Mouse (Mus musculus) gastrocnemius, adult 8-10 months (tissue): ENCODE results near the gene Gm13769. TPM values are rescaled to one million over a fixed set of nuclear protein-coding genes. Genes with fewer than 3 reads are reported as not detected.
"Not testable (repeated sequence)": the region's sequence is repeated elsewhere in the genome, so short reads cannot be mapped to it uniquely, and the experiment has no call there.

Experiments
- DNase-seq, 2 experiments: peaks; one replicate each; pipeline ENCODE4 v3.0.0; 2022; ENCODE audit warnings: low spot score in 2 of 2
- total RNA-seq, 4 experiments: library from RNA; stranded (reverse); gene quantifications; 2 replicates each; pipeline ENCODE4 v1.2.4; 2022

Gm13769 gene
- not detected for total RNA-seq

- not testable (repeated sequence) for DNase-seq
Measured at GRCm38 (mm10) chr2:90321900-90322299, at the start of gene Gm13769. Gm13769 (plus strand) TSS chr2:90322200.

GRCm38 (mm10) chr2:90292741-90293140 lies 29.3 kb upstream of the Gm13769 start, which contains the start of gene Olfr1272:
Olfr1272 (minus strand) TSS chr2:90292841.
- no peak for DNase-seq

GRCm38 (mm10) chr2:90346694-90347093 lies 24.7 kb downstream of the Gm13769 start:
- not testable (repeated sequence) for DNase-seq

- not testable (repeated sequence) for DNase-seq
Measured at GRCm38 (mm10) chr2:90351047-90351446, 29.0 kb downstream of the Gm13769 start.

GRCm38 (mm10) chr2:90351540-90351939 lies 29.5 kb downstream of the Gm13769 start:
- DNase-seq = not testable (repeated sequence)

- DNase-seq = not testable (repeated sequence)
Measured at GRCm38 (mm10) chr2:90359229-90359628, 37.2 kb downstream of the Gm13769 start.

- DNase-seq = not testable (repeated sequence)
Measured at GRCm38 (mm10) chr2:90360199-90360598, 38.2 kb downstream of the Gm13769 start.

Other genes with a start within 250 kb of the Gm13769 start
- gene Olfr1269, start 200.8 kb upstream of the Gm13769 start, total RNA-seq = not detected
- gene Olfr32, start 179.9 kb upstream of the Gm13769 start, total RNA-seq = not detected
- not detected for gene Olfr1270, start 169.1 kb upstream of the Gm13769 start, total RNA-seq
- not detected for gene Olfr1506, start 97.7 kb upstream of the Gm13769 start, total RNA-seq
- gene Olfr142, start 64.6 kb upstream of the Gm13769 start, total RNA-seq = not detected
- gene Olfr1271, start 51.2 kb upstream of the Gm13769 start, total RNA-seq = not detected
- gene Olfr1272, start 29.4 kb upstream of the Gm13769 start, total RNA-seq = not detected
- gene Olfr1274-ps, start 76.5 kb downstream of the Gm13769 start, total RNA-seq = not detected